In the genomic region with DNA sequence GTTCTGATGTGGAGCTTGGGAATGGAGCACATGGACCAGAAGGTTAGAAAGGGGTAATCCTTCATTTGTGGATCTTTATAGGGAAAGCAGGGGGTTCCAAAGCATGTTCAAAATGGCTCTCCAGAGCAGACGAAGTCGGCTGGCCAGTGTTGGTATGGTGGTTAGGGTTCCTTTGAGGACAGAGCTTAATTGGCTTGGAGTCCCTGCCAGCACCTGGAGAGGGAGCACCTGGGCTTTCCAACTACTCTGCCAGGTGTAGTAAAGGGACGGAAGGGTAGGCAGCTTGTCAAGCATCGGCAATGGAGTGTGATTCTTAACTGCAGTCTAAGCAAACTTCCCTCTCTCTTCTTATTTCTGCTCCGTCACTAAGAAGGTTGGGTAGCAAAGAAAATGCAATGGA, we compare ENCODE assay signal across 20 mouse cellular contexts.
DNase-seq lines count a peak whose midpoint lies in the region.
"Had no signal": no experiment of that assay in that cellular context is flagged by ENCODE, and none has a peak within 500 bp of the region (broad histone marks: within the 10 kb centered on the region; RNA-seq: fewer than 3 reads in every experiment).

No protein-coding gene starts in this region.

- no peak overlapping the region for H3K27ac ChIP-seq in forebrain, embryonic 10.5 days
- H3K27ac ChIP-seq: embryonic facial prominence, embryonic 12.5 days; forebrain, embryonic 15.5 days; gastrocnemius, adult 2 months; hindbrain, embryonic 13.5 days; lung, embryonic 15.5 days had no signal

- H3K9me3 ChIP-seq in forebrain, embryonic 10.5 days: no peaks in the 10 kb centered on the region
- H3K9me3 ChIP-seq: embryonic facial prominence, embryonic 12.5 days; forebrain, embryonic 15.5 days; hindbrain, embryonic 13.5 days; lung, embryonic 15.5 days had no signal

- no peaks in the 10 kb centered on the region for H3K27me3 ChIP-seq in forebrain, embryonic 10.5 days (ENCODE audit: poor library complexity, severe bottlenecking)
- H3K27me3 ChIP-seq: embryonic facial prominence, embryonic 12.5 days; forebrain, embryonic 15.5 days; hindbrain, embryonic 13.5 days; lung, embryonic 15.5 days had no signal

- WGBS in forebrain, embryonic 10.5 days: 95% methylated on average over 5 of the region's 5 CpGs

- H3K4me3 ChIP-seq in forebrain, embryonic 10.5 days: no peak overlapping the region
- H3K4me3 ChIP-seq: embryonic facial prominence, embryonic 12.5 days; forebrain, embryonic 15.5 days; gastrocnemius, adult 2 months; hindbrain, embryonic 13.5 days; lung, embryonic 15.5 days had no signal

- DNase-seq in ES-CJ7 (ENCODE audit: low read depth, low spot score): peak; percentile 33
- DNase-seq in brain, adult 2 months (ENCODE audit: low read depth, low spot score): peak; percentile 24
- DNase-seq in cerebellum, adult 8-10 months: peak; percentile 8
- DNase-seq in cerebellum, postnatal 25 days: peak; percentile 48 to 67
- no peak for DNase-seq in thymus, adult 18-20 months
- no peak for DNase-seq in adrenal gland, adult 18-20 months (ENCODE audit: low spot score in 2 of 2)
- DNase-seq in forebrain, embryonic 10.5 days (ENCODE audit: extremely low spot score, low spot score): no peak
- DNase-seq: adrenal gland, postnatal 10 days; gastrocnemius, adult 2 months; gastrocnemius, postnatal 36 days; heart, adult 18-20 months; heart, postnatal 4 days; kidney, adult 9 months; kidney, postnatal 10 days; right cerebral cortex, postnatal 25 days; thymus, postnatal 4 days had no signal

- no peaks in the 10 kb centered on the region for H3K36me3 ChIP-seq in forebrain, embryonic 10.5 days (replicated peaks)
- H3K36me3 ChIP-seq: embryonic facial prominence, embryonic 12.5 days; forebrain, embryonic 15.5 days; hindbrain, embryonic 13.5 days; lung, embryonic 15.5 days had no signal

- peaks cover 10% of the 10 kb centered on the region; the same call in 1 of the 2 replicates for H3K4me1 ChIP-seq in forebrain, embryonic 10.5 days
- H3K4me1 ChIP-seq: embryonic facial prominence, embryonic 12.5 days; forebrain, embryonic 15.5 days; lung, embryonic 15.5 days had no signal

Comparison
In these comparisons a context has a peak if more than half of its experiments do, and no peak if none do; other contexts are left out.
1. DNase-seq: peak in ES-CJ7 (single experiment), brain, adult 2 months (single experiment), cerebellum, adult 8-10 months (single experiment) and cerebellum, postnatal 25 days (2 of 2); none in thymus, adult 18-20 months (0 of 2), adrenal gland, adult 18-20 months (0 of 2) and forebrain, embryonic 10.5 days (single experiment).